Mouse (Mus musculus) G1E (cell line): Measurements from ENCODE around the gene Hsd17b3.

Experiments used
- CTCF ChIP-seq: IDR thresholded peaks from 2 replicates; pipeline ENCODE4 v1.5.1; 2012; ENCODE audit warnings: low read depth, low read length, inconsistent platforms, mixed read lengths
- GATA1 ChIP-seq: IDR thresholded peaks from 2 replicates; pipeline ENCODE4 v1.6.1; 2012; ENCODE audit warnings: borderline replicate concordance, low read length, inconsistent platforms, mixed read lengths

DNA sequence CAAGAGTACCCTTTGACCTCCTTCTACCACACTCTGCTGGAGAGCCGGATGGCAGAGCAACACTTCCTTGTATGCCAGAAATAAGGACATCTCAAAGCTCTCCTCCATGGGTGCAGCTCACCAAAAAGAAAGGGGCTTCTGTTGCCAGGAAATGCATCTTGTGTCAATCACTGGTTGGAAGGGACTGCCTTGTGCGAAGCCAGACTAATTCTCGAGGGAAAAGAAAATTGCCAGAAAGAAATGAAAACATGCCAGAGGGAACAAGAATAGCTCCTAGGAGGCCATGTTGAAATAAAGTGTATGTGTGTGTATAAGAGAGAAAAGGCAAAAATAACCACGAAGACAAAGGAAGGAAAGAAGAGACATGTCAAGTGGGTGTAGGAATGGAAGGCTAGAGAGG, 73.0 kb downstream of the Hsd17b3 start:
- TF ChIP-seq CTCF (no peak), GATA1 (no peak)
